Mouse (Mus musculus) G1E (cell line): ENCODE results near the gene Mex3a.

Experiments
- CTCF ChIP-seq: IDR thresholded peaks from 2 replicates; pipeline ENCODE4 v1.5.1; 2012; ENCODE audit warnings: low read depth, low read length, inconsistent platforms, mixed read lengths
- GATA1 ChIP-seq: IDR thresholded peaks from 2 replicates; pipeline ENCODE4 v1.6.1; 2012; ENCODE audit warnings: borderline replicate concordance, low read length, inconsistent platforms, mixed read lengths
- POLR2AphosphoS5 ChIP-seq: IDR thresholded peaks from 2 replicates; pipeline ENCODE4 v1.6.1; 2012; ENCODE audit warnings: low read depth, low read length, inconsistent platforms; ENCODE audit not compliant: insufficient replicate concordance
- TAL1 ChIP-seq: conservative IDR thresholded peaks from 2 replicates; pipeline ENCODE4 v1.6.1; 2012; ENCODE audit warnings: low read depth, low read length, inconsistent platforms, mixed read lengths

- TF ChIP-seq CTCF, result no peak
- TF ChIP-seq TAL1, result no peak
- no peak for TF ChIP-seq GATA1
- no peak for TF ChIP-seq POLR2AphosphoS5
Observed at GRCm38 (mm10) chr3:88530082-88530864, 1.9 kb upstream of the Mex3a start.
